Mouse (Mus musculus) MEL (cell line): ENCODE results near the gene Gm13889.

ENCODE experiments used
- CTCF ChIP-seq, 3 experiments: IDR thresholded peaks in 2 of 3; conservative IDR thresholded peaks in 1 of 3; 2 replicates each; pipeline ENCODE4 v1.5.1; 2011 to 2012; ENCODE audit warnings: low read length in 3 of 3, low read depth in 2 of 3, mild to moderate bottlenecking in 2 of 3, improper control_type of control experiment in 1 of 3, inconsistent platforms in 1 of 3, mixed read lengths in 1 of 3, moderate library complexity in 1 of 3; ENCODE audit not compliant: control insufficient read depth in 1 of 3, insufficient read depth in 1 of 3, poor library complexity in 1 of 3, severe bottlenecking in 1 of 3
- SMC3 ChIP-seq: IDR thresholded peaks from 2 replicates; pipeline ENCODE4 v1.6.1; 2011; ENCODE audit warnings: low read depth, low read length, improper control_type of control experiment
- USF1 ChIP-seq: IDR thresholded peaks from 2 replicates; pipeline ENCODE4 v1.6.1; 2014; ENCODE audit warnings: low read depth, mild to moderate bottlenecking, inconsistent platforms, low read length, improper control_type of control experiment, moderate library complexity

GRCm38 (mm10) chr2:93992259-93992658 lies 35.3 kb upstream of the Gm13889 start:
- TF ChIP-seq SMC3 (no peak), CTCF (IDR thresholded peaks at IDR 0.05 in 2 of 3, conservative IDR thresholded peaks at IDR 0.05 in 1 of 3; ENCODE audit: control insufficient read depth in 1 of 3, insufficient read depth in 1 of 3, low read depth in 2 of 3, low read length in 3 of 3, poor library complexity in 1 of 3, severe bottlenecking in 1 of 3) (no peak), USF1 (no peak)
